Mouse (Mus musculus) kidney, adult 9 months (tissue): ENCODE data around the gene Vdr.

Experiments used
- DNase-seq: peaks from one replicate; pipeline ENCODE4 v3.0.0; 2022

The Vdr gene

GRCm38 (mm10) chr15:97919217-97919616, 8.8 kb upstream of the Vdr start:
- DNase-seq, result no peak

- DNase-seq, result peak; percentile 67
These were observed 7.6 kb upstream of the Vdr start for GRCm38 (mm10) chr15:97917994-97918393.

GRCm38 (mm10) chr15:97914331-97914747, 3.9 kb upstream of the Vdr start:
- DNase-seq, result peak; percentile 72

- DNase-seq, result peak; percentile 78
These were observed 2.4 kb downstream of the Vdr start for GRCm38 (mm10) chr15:97907801-97908751.

- DNase-seq, result peak; percentile 75
These were observed 3.2 kb downstream of the Vdr start for GRCm38 (mm10) chr15:97907202-97907601.

GRCm38 (mm10) chr15:97905281-97905680, 5.1 kb downstream of the Vdr start:
- DNase-seq, result peak; percentile 77

GRCm38 (mm10) chr15:97904339-97904991, 6.0 kb downstream of the Vdr start:
- peak; percentile 74 for DNase-seq

- DNase-seq, result peak; percentile 75
These were observed 7.0 kb downstream of the Vdr start for GRCm38 (mm10) chr15:97903261-97904009.

- peak; percentile 60 for DNase-seq
These were observed 9.4 kb downstream of the Vdr start for GRCm38 (mm10) chr15:97900991-97901390.

GRCm38 (mm10) chr15:97900336-97900912, 10.0 kb downstream of the Vdr start:
- peak; percentile 83 for DNase-seq

GRCm38 (mm10) chr15:97899714-97900113, 10.7 kb downstream of the Vdr start:
- peak; percentile 94 for DNase-seq

GRCm38 (mm10) chr15:97898791-97899190, 11.6 kb downstream of the Vdr start:
- no peak for DNase-seq

- DNase-seq, result peak; percentile 94
These were observed 13.4 kb downstream of the Vdr start for GRCm38 (mm10) chr15:97896861-97897654.

- DNase-seq, result peak; percentile 53
These were observed 14.1 kb downstream of the Vdr start for GRCm38 (mm10) chr15:97896347-97896746.

GRCm38 (mm10) chr15:97895847-97896246, 14.6 kb downstream of the Vdr start:
- peak; percentile 76 for DNase-seq

GRCm38 (mm10) chr15:97892506-97892905, 17.9 kb downstream of the Vdr start:
- no peak for DNase-seq

- DNase-seq, result no peak
These were observed 20.0 kb downstream of the Vdr start for GRCm38 (mm10) chr15:97890450-97890849.

- peak; percentile 77 for DNase-seq
These were observed 20.4 kb downstream of the Vdr start for GRCm38 (mm10) chr15:97890017-97890416.

GRCm38 (mm10) chr15:97887541-97888016, 22.9 kb downstream of the Vdr start:
- DNase-seq, result no peak

GRCm38 (mm10) chr15:97881423-97881822, 29.0 kb downstream of the Vdr start:
- DNase-seq, result peak; percentile 90

GRCm38 (mm10) chr15:97880441-97880840, 30.0 kb downstream of the Vdr start:
- DNase-seq, result peak; percentile 91
